Comparison of ENCODE assay signal across 7 mouse cellular contexts in the genomic region with DNA sequence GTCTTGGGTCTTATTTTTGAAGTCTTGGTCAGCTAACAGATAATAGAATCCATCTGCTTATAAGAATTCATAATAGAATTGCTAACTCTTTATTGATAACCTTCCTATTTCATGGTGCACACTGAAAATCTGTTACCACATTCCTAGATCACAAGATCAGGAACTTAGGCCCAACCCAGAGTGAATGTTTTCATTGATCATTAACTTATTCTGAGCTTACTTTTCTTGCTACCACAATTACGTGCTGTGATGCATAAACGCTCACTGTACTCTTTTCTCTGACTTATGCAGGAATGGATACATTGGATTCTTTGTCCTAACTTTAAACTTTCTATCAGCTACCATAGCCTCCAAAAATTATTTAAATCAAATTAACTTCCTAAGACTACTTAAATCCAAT.
"Had no signal": no experiment of that assay in that cellular context is flagged by ENCODE, and none has a peak within 500 bp of the region (broad histone marks: within the 10 kb centered on the region; RNA-seq: fewer than 3 reads in every experiment).

No protein-coding gene starts in this region.

- H3K9ac ChIP-seq: hindbrain, embryonic 15.5 days; limb, embryonic 15.5 days; midbrain, embryonic 13.5 days had no signal

- H3K27me3 ChIP-seq: hindbrain, embryonic 15.5 days; midbrain, embryonic 13.5 days had no signal

- H3K4me3 ChIP-seq: hindbrain, embryonic 15.5 days; left cerebral cortex, adult 2 months; limb, embryonic 15.5 days; midbrain, embryonic 13.5 days had no signal

- H3K4me2 ChIP-seq: hindbrain, embryonic 15.5 days; limb, embryonic 15.5 days; midbrain, embryonic 13.5 days had no signal

- H3K36me3 ChIP-seq: hindbrain, embryonic 15.5 days; limb, embryonic 15.5 days; midbrain, embryonic 13.5 days had no signal

- DNase-seq: lung, adult 18-20 months; right cerebral cortex, postnatal 14 days; thymus, postnatal 36 days had no signal

- H3K9me3 ChIP-seq: hindbrain, embryonic 15.5 days; limb, embryonic 15.5 days; midbrain, embryonic 13.5 days had no signal

- H3K27ac ChIP-seq: hindbrain, embryonic 15.5 days; left cerebral cortex, adult 2 months; limb, embryonic 15.5 days; midbrain, embryonic 13.5 days had no signal

- H3K4me1 ChIP-seq: hindbrain, embryonic 15.5 days; limb, embryonic 15.5 days; midbrain, embryonic 13.5 days had no signal

- ATAC-seq: midbrain, embryonic 13.5 days had no signal
